Mouse (Mus musculus) layer of hippocampus, adult 2 months (tissue): ENCODE results near the gene Tmem128. TPM values are rescaled to one million over a fixed set of nuclear protein-coding genes. Genes with fewer than 3 reads are reported as not detected.
A peak's percentile ranks its signal among the peaks of the same experiment; 100 is the strongest.

ENCODE experiments used
- DNase-seq, 2 experiments: peaks; one replicate each; pipeline ENCODE4 v3.0.0; 2022; ENCODE audit warnings: low spot score in 2 of 2
- H3K27ac ChIP-seq: fragments of 200-600 bp; 2 replicates; pipeline ENCODE4 v1.8.1; 2022
- H3K4me3 ChIP-seq: fragments of 200-600 bp; 2 replicates; pipeline ENCODE4 v1.8.1; 2022; ENCODE audit warnings: mild to moderate bottlenecking
- CTCF ChIP-seq: fragments of 200-600 bp; conservative IDR thresholded peaks from 2 replicates; pipeline ENCODE4 v1.8.1; 2022; ENCODE audit warnings: antibody characterized with exemption, mild to moderate bottlenecking, moderate library complexity
- total RNA-seq, 2 experiments: library from RNA; stranded (reverse); gene quantifications; 2 replicates each; pipeline ENCODE4 v1.2.3; 2021

Gene Tmem128
- total RNA-seq, 2 experiments from 2014 or later, result 30.1 to 32.8 TPM

DNA sequence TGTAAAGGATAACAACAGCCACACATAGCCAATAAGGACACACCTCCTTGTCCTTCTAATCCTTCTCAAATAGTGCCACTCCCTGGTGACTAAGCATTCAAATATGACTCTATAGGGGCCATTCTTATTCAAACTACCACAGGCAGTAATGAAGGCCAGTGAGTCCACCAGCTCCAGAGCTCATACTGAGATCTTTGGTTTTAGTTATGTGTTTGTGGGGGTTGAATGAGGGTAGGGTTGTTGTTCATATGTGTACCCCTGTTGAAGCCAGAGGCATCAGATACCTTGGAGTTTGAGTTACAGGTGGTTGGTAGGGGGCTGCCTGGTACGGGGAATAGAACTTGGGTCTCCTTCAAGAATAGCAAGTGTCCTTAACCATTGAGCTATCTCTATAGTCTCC is 3.4 kb upstream of the Tmem128 start:
- no peak for TF ChIP-seq CTCF
- DNase-seq, result no peak

GRCm38 (mm10) chr5:38258034-38258772 is 1.8 kb upstream of the Tmem128 start:
- no peak for TF ChIP-seq CTCF
- Histone ChIP-seq H3K27ac (no peak overlapping the region), H3K4me3 (no peak overlapping the region)
- DNase-seq, result no peak

More for the DNA sequence above, 3.4 kb upstream of the Tmem128 start:
- no peak overlapping the region for H3K27ac ChIP-seq
- no peak overlapping the region for H3K4me3 ChIP-seq

- no peak for TF ChIP-seq CTCF
- no peak for DNase-seq
- H3K27ac ChIP-seq, result no peak overlapping the region
- no peak overlapping the region for H3K4me3 ChIP-seq
Observed at GRCm38 (mm10) chr5:38258773-38259146, 1.2 kb upstream of the Tmem128 start.

DNA sequence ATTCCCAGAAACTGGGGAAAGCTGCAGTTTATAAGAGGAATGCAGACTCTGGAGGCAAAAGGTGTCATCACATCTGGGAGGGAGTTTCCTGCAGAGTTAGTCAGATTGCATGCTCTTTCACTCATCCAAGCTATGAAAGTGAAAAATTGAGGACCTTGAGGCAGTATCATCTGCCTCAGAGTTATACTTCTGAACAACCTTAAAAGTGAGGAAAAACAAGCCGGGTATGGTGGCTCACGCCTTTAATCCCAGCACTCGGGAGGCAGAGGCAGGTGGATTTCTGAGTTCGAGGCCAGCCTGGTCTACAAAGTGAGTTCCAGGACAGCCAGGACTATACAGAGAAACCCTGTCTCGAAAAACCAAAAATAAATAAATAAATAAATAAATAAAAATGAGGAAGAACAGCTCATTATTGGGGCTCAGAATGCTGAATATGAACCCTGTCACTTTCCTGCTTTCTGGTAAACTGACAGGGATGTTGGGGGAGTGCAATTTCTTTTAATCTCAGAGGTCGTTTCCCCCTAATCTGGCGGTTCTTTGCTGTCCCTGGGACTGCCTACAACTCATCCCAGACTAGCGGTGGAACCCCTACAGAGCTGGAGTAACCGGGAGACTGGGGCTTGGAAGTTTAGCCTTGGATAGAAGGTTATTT is 404 bp upstream of the Tmem128 start:
- peak overlapping the region; percentile 99 for H3K4me3 ChIP-seq
- DNase-seq, result peak in 1 of 2 experiments; percentile 25
- no peak for TF ChIP-seq CTCF
- H3K27ac ChIP-seq, result peak overlapping the region; percentile 94

DNA sequence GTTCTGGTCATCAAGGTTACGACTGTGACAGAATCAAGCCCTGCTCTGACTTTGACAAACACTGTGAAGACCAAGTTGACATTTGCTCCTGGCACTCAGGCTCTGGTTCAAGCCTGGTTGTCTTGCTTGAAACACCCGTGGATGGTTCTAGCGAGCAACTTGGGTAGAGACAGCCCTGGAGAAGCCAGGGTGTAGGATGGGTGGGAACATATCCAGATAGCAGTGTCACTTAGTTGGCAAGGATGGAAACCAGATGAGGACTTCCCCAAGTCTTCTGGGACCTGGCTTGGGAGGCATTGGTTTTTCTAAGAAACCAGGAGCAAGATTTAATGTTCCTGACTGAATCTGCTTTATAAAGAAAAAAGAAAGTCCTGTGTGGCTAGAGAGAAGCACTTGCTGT is 11.0 kb downstream of the Tmem128 start:
- H3K27ac ChIP-seq, result no peak overlapping the region
- TF ChIP-seq CTCF, result no peak
- DNase-seq, result no peak
- no peak overlapping the region for H3K4me3 ChIP-seq

DNA sequence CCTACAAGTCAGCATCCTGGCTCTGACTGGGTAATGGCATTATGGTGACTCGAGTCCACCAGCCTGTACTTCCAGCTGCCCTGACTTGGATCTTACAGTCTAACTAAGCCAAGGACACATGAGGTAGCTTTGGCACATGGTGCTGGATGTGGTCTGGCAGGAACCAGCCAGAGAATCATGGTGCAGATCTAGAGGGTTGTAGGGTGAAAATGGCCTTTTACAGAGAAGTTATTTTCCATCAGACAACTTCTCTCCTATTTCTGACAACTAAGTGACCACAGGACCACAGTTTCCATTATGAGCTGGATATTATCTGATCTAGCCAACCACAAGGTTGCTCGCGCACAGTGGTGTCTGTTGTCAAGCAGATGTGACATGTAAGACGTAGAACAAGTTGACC is 13.8 kb downstream of the Tmem128 start:
- no peak for DNase-seq
- no peak overlapping the region for H3K4me3 ChIP-seq
- TF ChIP-seq CTCF, result no peak
- H3K27ac ChIP-seq, result no peak overlapping the region

DNA sequence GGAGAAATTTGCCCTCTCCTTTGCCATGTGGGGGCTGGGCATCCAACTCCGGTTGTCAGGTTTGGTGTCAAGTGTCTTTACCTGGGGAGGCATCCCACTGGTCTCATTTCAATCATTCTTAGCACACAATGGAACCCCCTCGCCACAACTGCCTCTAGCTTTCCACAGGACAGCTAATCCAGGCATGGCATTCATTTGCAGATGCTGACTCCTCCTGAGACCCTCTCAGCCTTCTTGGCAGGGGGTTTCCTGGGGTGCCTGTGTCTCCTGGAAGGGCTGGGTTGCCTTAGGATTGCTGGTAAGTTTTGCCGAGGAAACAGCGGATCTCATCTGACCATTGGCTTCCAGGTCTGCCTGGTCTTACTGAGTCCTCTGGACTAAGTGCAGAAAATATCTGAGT is 15.8 kb downstream of the Tmem128 start, which contains the start of gene Otop1:
TSS of gene Otop1 (plus strand) at position 202 of the 400 bp plus-strand sequence.
- no peak within 1 kb of the TSS for H3K27ac ChIP-seq
- DNase-seq, result no peak
- no peak within 1 kb of the TSS for H3K4me3 ChIP-seq
- no peak for TF ChIP-seq CTCF

GRCm38 (mm10) chr5:38276451-38276850 is 16.5 kb downstream of the Tmem128 start:
- TF ChIP-seq CTCF, result no peak
- no peak overlapping the region for H3K27ac ChIP-seq
- no peak overlapping the region for H3K4me3 ChIP-seq
- DNase-seq, result no peak

- Histone ChIP-seq H3K4me3 (no peak overlapping the region), H3K27ac (no peak overlapping the region)
- no peak for DNase-seq
- no peak for TF ChIP-seq CTCF
Observed at GRCm38 (mm10) chr5:38277098-38277866, 17.3 kb downstream of the Tmem128 start.

- TF ChIP-seq CTCF, result no peak
- H3K27ac ChIP-seq, result no peak overlapping the region
- H3K4me3 ChIP-seq, result no peak overlapping the region
- no peak for DNase-seq
Observed at GRCm38 (mm10) chr5:38277936-38278600, 18.1 kb downstream of the Tmem128 start.

DNA sequence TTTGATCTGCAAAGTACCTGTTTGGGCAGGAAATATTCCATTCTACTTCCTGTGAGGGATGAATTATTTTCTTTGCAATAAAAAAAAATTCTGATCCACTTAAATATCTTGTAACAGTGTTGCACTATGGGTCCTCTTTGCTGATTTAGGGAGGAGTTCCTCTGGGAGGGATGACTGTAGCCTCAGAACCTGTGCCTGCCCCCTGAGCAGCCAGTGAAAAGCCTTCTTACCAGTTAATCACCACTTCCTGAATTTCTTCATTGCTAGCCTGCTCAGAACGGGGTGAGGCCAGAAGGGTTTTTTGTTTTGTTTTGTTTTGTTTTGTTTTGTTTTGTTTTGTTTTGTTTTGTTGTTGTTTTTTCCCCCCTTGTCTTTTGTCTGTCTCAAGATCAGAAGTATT is 20.1 kb downstream of the Tmem128 start:
- no peak for DNase-seq
- Histone ChIP-seq H3K27ac (no peak overlapping the region), H3K4me3 (no peak overlapping the region)
- TF ChIP-seq CTCF, result no peak

DNA sequence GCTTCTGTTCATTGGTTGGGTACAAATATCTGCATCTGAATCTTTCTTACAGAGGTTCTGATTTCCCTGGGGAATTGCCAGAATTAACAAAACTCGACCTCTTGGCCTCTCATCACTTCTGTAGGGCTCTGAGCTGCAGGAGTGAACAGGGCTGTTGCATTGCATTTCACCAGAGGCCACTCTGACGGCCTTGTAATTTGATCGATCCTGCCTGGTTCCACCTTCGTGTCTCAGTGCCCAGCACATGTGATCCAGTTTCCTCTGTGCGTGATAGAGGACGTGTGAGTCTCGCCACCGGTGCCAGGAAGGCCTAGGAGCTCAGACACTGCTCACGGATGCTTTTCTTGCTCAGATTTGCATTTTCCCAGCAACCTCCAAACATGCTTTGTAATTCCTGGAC is 25.7 kb downstream of the Tmem128 start:
- Histone ChIP-seq H3K27ac (no peak overlapping the region), H3K4me3 (no peak overlapping the region)
- TF ChIP-seq CTCF, result no peak
- DNase-seq, result no peak

DNA sequence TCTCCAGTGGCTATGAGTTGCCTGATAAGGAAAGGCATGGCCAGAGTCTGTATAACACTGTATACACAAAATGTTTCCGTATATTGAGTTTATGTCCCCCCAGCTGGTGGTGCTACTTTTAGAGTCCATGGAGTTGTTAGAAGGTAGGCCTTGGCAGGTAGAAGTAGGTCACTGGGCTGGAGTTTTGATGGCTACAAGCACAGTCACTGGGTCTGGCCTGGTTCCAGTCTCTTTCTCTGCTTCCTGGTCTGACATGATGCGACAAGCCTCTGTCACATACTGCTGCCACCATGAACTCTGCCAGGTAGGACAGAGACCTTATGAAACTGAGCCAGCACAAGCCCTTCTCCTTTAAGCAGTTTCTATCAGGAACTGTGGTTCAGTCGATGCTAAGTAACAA is 28.5 kb downstream of the Tmem128 start:
- no peak for DNase-seq
- TF ChIP-seq CTCF, result no peak
- H3K27ac ChIP-seq, result no peak overlapping the region
- no peak overlapping the region for H3K4me3 ChIP-seq
